Mouse (Mus musculus) fibroblast of lung, adult 2 months (primary cell): ENCODE measurements around the gene Itpr1.

Experiments
- DNase-seq: peaks from one replicate; pipeline ENCODE4 v3.0.0-alpha.2; 2011; ENCODE audit warnings: low read depth

The Itpr1 gene

DNA sequence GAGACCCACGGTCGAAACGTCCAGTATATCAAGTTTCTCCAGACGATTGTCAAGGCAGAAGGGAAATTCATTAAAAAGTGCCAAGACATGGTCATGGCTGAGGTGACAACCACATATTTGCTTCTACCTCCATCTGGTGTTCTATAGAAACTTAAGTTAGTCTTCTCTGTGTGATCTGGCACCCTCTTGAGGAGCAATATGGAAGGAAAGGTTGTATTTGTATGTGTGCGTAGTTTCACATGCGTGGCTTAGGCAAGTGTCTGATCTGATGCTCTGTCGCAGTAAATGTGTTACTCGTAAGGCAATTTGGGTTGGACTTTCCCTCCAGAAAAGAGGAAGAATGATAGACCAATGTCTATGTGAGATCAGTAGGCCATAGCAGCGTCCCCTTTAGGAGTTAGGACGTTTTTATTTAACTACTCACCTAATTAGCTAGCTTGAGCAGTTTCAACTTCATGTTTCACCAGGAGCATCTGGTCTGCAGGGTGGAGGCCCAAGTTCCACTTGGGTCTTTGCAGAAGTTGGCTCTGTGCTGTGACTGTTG lies 188.6 kb downstream of the Itpr1 start:
- no peak for DNase-seq

DNA sequence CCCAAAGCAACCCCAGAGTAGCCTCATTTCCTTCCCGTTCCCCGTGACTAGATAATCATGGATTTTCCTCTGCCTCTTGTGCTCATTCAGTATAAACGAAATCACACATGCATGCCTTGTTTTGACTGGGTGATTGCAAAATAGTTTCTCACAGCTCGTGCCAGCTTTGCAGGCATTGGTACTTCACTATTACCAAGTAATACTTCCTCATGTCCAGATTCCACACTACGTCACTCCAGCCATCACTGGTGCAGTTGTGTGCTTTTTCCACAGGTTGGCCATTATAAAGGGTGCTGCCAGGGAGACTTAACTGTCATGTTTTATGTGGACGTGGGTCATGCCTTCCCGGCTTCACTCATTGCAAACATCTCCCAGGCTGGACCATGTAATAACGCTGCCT lies 191.8 kb downstream of the Itpr1 start:
- DNase-seq: no peak

DNA sequence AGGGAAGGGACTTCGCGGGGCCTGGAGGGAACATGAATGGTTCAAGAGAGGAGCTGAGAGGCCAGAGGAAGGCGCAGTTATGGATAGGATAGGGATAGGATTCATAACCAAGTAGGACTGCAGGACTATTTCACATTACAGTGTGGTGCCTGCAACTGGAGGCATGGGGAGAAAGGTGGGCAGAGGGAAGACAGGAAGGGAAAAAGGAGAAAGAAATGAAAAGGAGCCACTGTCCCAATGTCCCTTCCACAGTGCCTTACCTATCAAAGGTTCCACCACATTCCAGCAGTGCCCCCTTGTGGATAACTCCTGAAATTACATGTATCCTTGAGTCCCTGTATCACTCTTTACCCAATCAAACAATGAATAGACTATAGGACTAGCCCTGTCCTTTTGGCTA lies 195.2 kb downstream of the Itpr1 start:
- DNase-seq: no peak

DNA sequence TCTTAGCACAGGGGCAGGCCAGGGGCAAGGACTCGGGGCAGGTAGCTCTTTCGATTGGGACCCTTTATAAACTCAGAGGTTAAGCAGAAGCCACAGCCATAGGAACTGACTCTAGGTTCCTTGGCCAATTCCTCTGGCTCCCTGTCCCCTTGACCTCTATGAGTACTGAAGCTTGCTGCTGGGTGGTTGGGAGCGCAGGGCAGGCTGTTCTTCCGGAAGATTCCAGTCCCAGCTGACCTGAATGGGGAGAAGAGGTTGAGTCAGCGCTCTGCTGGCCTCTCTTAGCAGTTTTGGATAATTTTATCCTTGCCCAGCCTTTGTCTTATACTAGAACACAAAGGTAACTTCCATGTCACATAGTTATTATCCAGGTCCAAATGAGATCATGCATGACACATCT lies 195.8 kb downstream of the Itpr1 start:
- DNase-seq: no peak

DNA sequence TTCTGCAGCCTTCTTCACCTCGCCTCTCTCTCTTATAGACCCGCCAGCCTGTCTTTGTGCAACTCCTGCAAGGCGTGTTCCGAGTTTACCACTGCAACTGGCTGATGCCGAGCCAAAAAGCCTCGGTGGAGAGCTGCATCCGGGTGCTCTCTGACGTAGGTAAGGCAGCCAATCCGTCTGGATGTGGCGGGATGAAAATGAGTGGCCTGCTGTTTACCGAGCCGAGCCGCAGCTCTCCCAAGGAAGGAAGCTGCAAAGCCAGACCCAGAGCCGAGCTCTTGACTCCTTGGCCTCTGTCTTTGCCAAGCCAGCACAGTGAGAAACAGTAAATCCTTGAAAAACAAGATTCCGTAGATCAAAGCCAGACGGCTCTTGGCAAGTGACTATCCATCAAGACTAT lies 197.9 kb downstream of the Itpr1 start:
- no peak for DNase-seq

DNA sequence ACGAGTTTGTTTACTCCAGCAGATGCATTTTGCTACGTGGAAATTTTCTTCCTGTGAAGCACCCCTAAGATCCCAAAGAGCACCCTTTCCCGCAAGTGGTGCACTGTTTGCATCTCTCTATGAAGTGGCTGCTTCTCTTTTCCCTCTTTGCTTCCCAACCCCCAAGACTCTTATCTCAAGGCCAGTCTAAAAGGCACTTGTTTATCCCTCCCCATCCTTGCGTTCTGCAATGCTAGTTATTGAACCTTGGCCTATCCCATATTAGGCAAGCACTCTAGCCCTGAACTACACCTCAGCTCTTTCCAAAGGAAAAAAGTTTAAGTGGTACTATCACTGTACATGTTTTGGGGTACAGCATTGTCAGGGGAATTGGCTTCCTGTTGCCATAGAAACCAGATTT lies 198.3 kb downstream of the Itpr1 start:
- no peak for DNase-seq

DNA sequence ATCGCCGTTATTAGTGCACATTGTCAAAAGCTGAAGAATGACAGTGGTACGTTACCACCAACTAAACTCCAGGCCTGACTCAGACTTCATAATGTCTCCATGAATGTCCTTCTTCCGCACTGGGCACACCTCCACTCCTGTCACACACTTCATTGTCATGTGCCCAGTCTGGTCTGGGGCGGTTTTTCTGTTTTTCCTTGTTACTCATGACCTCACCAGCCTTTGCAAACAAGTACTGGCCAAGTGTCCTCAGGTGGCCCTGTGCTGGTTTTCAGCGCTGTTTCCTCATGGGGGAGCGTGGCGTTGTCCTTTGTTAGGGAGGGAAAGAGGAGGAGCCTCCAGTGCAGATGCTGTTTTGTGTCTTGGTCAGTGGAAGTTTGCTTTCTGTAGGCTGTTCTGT lies 200.1 kb downstream of the Itpr1 start:
- no peak for DNase-seq

DNA sequence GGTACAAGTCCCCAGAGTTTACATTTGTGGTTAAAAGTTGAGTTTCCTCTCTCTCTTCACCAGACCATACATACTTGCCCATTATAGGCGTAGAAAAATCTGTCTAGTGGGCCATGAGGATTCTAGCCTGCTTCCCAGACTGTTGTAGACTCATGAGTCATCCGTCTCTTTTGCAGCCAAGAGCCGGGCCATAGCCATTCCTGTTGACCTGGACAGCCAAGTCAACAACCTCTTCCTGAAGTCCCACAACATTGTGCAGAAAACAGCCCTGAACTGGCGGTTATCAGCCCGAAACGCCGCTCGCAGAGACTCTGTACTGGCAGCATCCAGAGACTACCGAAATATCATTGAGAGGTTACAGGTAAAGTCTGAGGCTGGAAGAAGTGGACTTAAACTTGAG lies 200.7 kb downstream of the Itpr1 start:
- no peak for DNase-seq

DNA sequence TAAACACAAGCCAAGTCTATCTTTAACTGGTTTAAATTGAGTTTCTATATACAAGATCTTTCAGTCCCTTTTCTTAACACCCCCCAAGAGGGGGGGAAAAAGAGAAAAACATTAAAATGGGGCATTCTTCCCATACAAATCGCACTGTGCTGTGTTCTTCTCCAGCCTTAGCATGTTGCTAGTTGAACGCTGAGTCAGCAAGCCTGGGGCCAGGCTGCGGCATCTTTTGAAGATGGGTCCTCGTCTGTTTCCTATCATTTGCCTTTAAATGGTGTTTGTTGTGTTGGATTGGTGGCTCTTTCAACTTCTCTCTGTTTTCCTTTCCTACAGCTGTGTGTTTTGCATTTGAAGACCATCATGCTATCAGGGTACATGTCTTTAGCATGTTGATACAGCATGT lies 203.0 kb downstream of the Itpr1 start:
- DNase-seq: no peak

DNA sequence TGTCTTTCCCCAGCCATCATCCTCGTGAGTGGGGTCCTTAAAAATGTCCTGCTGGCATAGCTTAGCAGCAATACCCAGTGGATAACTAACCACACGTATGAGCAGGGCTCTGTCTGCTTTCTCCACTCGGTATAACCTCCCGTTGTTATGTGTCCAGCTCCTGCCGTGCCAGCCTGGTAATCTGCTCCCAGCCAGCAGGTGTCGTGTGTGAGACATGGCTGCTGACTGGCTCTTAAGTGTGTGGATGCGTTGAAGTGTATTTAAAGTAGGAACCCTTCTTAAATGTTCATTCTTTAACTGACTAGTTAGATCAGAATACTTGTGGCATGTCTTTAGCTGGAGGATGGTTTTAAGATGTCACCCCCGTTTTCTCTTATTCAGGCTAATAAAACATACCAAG lies 204.6 kb downstream of the Itpr1 start:
- peak; percentile 65 for DNase-seq

DNA sequence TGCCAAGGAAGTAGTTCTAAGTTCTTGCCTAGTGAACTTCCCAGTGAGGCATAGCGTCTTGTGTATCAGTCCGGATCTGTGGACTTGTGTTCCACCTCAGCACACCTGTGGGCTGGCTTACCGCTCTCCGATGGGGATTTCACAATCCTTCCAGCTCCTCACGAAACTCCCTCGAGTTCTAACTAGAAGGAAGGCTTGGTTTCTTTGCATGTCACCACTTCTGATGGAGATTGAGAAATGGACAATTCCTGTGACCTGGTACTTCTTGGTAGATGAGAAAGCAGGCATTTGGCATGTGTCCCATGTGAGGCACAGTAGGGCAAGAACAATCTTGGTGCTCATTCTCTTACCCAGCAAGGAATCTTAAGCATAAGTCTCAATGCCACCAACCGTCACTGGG lies 205.3 kb downstream of the Itpr1 start:
- DNase-seq: no peak

DNA sequence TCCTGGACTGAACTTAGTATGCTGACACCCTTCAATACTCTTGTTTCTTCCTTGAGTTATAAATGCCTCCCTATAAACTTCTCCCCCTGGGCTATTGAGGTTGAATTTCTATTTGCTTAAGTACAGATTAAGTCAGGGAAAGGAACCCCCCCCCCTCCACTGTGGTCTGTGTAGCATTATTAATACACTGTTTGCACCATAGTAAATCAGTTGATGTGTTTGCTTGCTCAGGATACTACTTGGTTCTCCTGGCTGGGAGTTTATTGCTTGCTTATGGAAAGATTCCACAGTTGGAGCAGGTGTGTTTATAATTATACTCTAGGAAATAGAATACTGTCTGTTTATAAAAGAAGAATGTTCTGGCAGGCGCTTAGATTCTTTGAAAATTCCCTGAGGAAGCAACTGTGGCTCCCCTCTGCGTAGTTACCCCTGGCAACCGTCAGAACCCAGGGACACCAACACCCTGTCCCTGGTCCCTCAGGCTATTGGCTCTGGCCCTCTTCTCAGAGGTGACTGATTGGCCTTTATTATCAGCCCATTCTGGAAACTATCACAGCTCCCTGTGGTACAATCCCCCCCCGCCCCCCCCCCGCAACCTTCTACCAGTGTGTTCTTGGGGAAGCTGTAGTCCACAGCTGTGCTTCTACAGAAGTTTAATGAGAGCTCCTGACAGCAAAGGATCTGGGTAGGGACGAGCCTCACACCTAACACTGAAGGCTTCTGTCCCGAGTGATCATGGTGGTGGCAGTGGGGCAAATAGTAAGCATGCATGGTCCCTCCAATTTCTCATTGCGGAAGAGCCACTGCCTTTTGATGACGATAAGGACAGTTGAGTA lies 212.1 kb downstream of the Itpr1 start:
- no peak for DNase-seq

DNA sequence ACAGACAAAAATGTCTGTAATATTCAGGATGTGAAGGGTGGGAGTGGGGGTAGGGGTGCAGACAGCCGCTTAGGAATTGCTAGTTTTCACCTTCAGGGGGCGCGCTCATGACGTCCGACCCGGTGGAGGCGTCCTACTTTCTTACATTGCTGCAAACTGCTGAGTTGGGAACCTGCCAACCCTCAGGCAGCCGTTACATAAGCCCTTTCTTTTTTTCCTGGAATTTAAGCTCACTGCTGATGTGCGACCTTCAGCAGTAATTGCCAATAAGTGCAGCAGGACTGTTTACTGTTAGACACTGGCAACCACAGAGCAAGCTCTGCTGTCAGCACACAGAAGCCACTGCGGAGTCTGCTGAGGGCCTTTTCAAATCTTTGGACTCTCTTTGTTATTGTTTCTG lies 213.9 kb downstream of the Itpr1 start:
- peak; percentile 96 for DNase-seq

DNA sequence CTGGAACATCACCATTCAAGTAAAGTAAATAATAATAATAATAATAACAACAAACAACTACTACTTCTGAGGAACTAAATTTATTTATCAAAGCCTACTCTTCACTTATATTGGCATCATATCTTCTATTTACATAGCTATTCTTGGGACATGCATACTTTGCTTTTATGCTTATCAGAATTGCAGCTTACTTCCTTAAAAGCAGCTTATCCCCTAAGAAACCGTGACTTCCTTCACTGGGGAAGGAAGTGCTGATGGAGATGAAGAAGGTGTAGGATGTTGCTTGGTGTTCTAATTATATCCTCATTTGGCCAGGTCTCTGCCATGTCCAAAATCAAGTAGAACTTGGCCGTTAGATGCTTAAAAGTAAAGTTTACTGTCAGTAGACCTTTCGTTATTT lies 215.5 kb downstream of the Itpr1 start:
- no peak for DNase-seq

DNA sequence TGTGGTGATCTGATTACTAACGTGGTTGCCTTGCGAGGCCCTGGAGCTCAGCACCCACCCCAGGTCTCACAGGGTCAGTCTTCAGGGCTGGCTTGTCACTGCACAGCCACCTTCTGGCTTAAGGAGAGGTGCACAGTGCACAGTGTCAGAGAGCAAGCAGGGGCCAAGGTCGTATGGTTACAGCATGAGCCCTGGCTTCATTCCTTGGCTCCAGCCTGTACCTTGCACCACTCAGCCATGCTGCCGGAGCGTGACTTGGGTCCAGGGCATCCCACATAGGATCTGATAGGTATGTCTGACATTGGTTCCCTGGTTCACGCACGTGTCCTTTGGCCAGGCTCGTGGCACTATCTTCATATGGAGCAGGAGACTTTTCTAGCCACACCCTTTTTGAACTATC lies 217.1 kb downstream of the Itpr1 start:
- no peak for DNase-seq

DNA sequence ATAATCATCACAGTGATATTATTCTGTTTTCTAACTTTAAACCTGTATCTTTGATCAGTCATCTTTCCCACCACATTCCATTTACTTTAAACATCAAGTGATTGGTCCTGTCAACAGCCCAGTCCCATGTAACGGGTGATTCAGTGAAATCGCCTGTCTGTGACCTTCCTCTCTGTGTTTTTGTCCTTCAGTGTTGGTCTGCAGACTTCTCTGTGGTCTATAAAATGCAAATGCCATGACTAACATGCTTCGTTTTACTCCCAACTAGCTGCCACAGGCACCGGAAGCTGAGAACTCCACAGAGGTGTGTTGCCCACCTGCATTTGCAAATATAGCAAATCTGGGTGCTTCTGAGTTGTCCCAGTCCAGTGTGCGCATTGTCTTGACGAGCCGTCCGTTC lies 218.3 kb downstream of the Itpr1 start:
- DNase-seq: no peak

DNA sequence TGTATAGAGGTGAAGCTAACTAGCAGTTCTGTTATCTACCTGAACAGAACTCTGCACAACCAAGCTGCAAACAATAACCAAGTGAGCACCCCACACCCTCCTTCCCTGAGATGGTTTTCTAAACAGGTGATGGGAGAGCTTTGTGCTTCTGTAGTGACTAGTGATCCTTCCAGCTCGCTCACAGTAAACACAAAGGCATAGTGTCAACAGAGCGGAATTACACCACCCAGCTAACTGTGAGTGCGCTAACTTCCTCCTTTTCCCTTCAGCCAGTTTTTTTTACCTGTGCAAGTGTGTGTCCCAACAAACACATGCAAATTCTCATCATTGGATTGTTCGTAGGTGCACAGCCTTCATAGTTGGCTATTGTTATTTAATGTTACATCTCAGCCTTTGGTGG lies 219.9 kb downstream of the Itpr1 start:
- no peak for DNase-seq

DNA sequence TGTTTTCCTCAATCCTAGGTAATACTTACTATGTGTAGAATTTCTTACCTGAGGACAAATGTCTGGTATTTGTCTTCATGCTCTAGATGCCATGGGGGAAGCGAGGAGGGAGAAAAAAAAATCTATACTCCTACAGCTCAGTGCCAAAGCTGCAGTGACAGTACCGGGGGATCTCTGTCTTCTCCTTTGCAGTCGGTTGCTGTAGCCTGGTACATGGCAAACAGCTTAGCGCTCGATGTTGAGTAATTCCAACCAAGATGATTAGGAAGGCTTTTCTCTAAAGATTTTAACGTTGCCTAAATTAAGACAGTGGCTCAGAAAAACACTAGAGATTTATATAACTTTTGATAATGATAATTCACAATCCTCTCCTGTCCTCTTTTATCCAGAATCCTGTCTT lies 221.9 kb downstream of the Itpr1 start:
- no peak for DNase-seq

DNA sequence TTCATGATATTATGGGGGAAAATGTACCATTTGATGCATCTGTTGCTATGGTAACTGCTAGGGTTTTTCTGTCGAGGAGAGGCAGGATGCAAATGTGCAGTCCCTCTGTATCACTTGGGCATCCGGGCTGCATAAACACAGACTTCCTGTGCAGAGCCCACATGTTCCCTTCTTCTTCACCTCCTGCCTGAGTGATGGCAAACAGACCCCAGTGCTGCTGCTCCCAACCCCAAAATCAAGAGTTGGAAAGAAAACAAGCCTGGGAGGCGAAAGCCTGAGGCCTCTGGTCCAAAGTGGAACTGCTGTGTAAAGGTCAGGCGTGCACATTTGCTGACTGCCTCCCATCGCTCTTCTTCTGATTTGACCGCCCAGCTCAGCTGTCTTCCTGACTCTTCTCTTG lies 222.6 kb downstream of the Itpr1 start:
- no peak for DNase-seq

DNA sequence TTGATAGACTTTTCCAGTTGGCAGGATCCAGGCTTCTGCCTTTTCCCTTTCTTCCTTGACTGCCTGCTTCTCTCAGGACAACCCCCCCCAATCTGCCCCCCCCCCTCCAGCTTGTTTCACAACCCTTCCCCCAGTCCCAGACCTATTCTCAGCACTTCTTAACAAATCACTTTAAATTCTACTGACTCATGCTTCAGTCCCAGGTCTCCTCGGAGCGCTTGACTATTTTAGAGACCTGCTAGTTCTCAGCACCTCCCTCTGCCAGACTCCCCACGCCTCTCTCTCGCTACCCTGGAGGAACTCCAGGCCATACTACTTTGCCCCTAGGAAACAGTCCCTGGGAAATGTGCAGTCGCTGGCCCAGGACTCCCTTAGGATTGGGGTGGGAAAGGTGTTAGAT lies 223.7 kb downstream of the Itpr1 start:
- DNase-seq: no peak

DNA sequence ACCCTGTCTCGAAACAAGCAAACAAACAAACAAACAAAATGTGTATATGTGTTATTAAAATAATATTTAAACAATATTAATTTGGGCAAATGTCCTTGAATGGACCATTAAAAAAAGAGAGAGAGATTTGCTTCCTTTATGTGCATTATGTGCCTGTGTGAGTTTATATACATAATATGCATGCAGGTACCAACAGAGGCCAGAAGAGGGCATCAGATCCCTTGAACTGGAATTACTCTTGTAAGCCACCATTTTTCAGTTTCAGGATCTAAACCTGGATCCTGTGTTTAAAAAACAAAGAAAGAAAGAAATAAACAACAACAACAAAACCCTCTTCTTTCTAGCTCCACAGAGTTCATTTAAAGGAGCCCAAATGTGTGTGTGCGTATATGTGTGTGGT lies 228.4 kb downstream of the Itpr1 start:
- no peak for DNase-seq

DNA sequence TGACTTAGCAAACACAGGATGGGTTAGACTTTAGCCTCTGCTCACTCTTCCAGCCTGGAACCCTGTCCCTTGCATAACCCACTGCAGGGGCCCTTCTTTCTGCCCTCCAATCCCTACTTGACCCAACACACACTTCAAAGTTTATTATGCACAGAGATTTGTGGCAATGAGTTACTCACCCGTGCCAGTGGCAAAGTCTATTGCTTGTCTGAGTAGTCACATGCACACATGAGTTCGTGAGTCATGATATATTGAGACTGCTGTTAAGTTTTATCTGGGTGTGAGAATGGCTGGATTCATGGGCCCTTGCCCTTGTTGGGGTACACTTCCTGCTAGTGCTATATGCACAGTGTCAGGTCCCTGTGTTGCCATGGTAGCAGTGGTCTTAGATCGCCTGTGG lies 229.4 kb downstream of the Itpr1 start:
- no peak for DNase-seq

DNA sequence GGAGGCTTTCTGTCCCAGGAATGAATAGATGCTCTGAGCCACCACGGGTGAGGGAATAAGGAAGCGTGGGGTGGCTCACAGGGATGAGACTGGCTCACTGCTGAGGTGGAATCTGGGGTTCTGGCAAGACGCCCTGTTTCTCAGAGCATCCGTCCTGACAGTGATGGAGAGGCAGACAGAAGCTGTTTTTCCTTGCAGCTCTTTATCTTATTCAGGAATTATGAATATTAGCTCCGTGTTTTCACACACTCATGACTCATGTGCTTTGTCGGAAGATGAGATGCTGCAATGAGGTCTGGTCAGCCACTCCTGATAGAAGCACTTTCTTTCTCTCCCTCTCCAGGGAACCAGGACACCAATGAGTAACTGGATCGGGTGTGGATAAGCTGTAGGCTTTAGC lies 231.5 kb downstream of the Itpr1 start:
- DNase-seq: no peak

DNA sequence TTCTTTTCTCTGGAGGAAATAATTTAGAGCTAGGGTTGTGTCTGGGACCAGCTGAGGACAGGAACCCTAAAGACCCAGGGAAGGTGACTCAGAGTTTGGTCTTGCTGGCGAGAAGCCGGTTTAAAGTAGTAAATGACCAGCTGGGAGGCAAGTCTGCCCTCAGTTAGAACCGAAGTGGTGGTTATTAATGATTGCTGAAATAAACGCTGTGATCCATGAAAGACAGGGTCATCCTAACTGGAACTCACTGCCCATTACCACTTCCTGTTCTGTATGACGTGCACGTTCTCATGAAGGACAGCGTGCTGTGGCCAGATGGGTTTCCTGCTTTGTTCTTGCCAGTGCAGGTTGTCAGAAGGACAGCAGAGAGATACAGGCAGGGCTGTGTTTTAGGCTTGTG lies 232.1 kb downstream of the Itpr1 start:
- no peak for DNase-seq
